Mouse (Mus musculus) frontal cortex, postnatal 36 days (tissue): ENCODE results near the gene Apoa1.

Source experiments
- DNase-seq, 2 experiments: peaks; one replicate each; pipeline ENCODE4 v3.0.0; 2022; ENCODE audit warnings: low spot score in 2 of 2

The Apoa1 gene

GRCm38 (mm10) chr9:46228491-46228890, at the start of gene Apoa1:
Gene Apoa1, plus strand, starts transcription at chr9:46228580.
- DNase-seq: no peak

- DNase-seq: no peak
These were observed 49.8 kb upstream of the Apoa1 start for GRCm38 (mm10) chr9:46178595-46178994.

GRCm38 (mm10) chr9:46181297-46181696, 47.1 kb upstream of the Apoa1 start:
- DNase-seq: no peak

GRCm38 (mm10) chr9:46184542-46184941, 43.8 kb upstream of the Apoa1 start:
- DNase-seq: no peak

- peak in 1 of 2 experiments; percentile 29 for DNase-seq
These were observed 43.2 kb upstream of the Apoa1 start for GRCm38 (mm10) chr9:46185191-46185590.

GRCm38 (mm10) chr9:46186387-46186786, 42.0 kb upstream of the Apoa1 start:
- no peak for DNase-seq

GRCm38 (mm10) chr9:46188370-46188769, 40.0 kb upstream of the Apoa1 start:
- no peak for DNase-seq

- DNase-seq: no peak
These were observed 39.4 kb upstream of the Apoa1 start for GRCm38 (mm10) chr9:46188956-46189355.

- DNase-seq: no peak
These were observed 39.0 kb upstream of the Apoa1 start for GRCm38 (mm10) chr9:46189381-46189780.

GRCm38 (mm10) chr9:46191234-46191633, 37.1 kb upstream of the Apoa1 start:
- no peak for DNase-seq

- peak in 1 of 2 experiments; percentile 18 for DNase-seq
These were observed 36.7 kb upstream of the Apoa1 start for GRCm38 (mm10) chr9:46191644-46192043.

- no peak for DNase-seq
These were observed 35.7 kb upstream of the Apoa1 start for GRCm38 (mm10) chr9:46192642-46193041.

GRCm38 (mm10) chr9:46194809-46195208, 33.6 kb upstream of the Apoa1 start:
- no peak for DNase-seq

GRCm38 (mm10) chr9:46196699-46197169, 31.6 kb upstream of the Apoa1 start:
- no peak for DNase-seq

GRCm38 (mm10) chr9:46198461-46198860, 29.9 kb upstream of the Apoa1 start:
- DNase-seq: peak; percentile 46 to 48

GRCm38 (mm10) chr9:46198936-46199335, 29.4 kb upstream of the Apoa1 start:
- no peak for DNase-seq

- no peak for DNase-seq
These were observed 28.8 kb upstream of the Apoa1 start for GRCm38 (mm10) chr9:46199609-46200008.

- no peak for DNase-seq
These were observed 21.4 kb upstream of the Apoa1 start for GRCm38 (mm10) chr9:46206834-46207500.

- no peak for DNase-seq
These were observed 20.9 kb upstream of the Apoa1 start for GRCm38 (mm10) chr9:46207501-46207869.

GRCm38 (mm10) chr9:46208401-46208974, 19.9 kb upstream of the Apoa1 start:
- no peak for DNase-seq

- DNase-seq: no peak
These were observed 17.9 kb upstream of the Apoa1 start for GRCm38 (mm10) chr9:46210473-46210872.

- no peak for DNase-seq
These were observed 14.1 kb upstream of the Apoa1 start for GRCm38 (mm10) chr9:46214276-46214675.

GRCm38 (mm10) chr9:46214946-46215337, 13.4 kb upstream of the Apoa1 start:
- no peak for DNase-seq
